Mouse (Mus musculus): Measurements from ENCODE around the gene Exoc6b.

- no peak for TF ChIP-seq CTCF (IDR thresholded peaks at IDR 0.05; ENCODE audit: borderline replicate concordance, insufficient read depth, low read depth, low read length)
- TF ChIP-seq POLR2A (IDR thresholded peaks at IDR 0.05; ENCODE audit: borderline replicate concordance, insufficient read depth, low read length) = no peak
These were observed 176.2 kb downstream of the Exoc6b start for GRCm38 (mm10) chr6:84892926-84893772.
